23 mouse cellular contexts compared by ENCODE assay signal in the genomic region with DNA sequence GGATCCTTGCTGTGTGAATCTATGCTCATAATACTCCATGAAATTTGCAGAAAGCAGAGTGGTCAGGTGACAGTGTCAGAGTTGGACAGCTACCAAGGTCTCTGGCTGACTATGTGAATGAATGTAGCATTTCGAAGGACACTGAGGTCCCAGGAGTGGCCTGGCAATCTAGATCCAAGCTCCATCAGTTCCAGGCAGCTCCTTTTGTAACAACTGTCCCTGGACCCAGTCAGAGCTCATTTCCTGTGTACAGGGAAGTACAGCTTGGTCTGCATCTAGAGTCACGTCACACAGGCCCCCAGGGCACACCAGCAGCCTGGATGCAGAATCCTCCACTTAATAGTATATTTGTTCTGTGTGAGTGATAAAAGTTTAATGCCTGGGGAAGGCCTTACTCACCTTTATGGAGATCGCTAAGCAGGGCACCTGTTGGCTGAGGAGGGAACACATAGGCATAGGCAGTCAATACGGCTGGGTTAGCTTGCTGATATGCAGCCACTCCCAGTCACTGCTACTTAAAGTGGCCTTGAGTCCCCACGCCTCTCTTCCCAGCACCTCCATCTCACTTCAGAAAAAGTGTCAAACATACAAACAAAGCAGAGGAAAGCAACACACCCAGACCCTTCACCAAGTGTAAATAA. TPM values are rescaled to one million over a fixed set of nuclear protein-coding genes. Genes with fewer than 3 reads are reported as not detected.
DNase-seq lines count a peak whose midpoint lies in the region; ATAC-seq and TF ChIP-seq lines count a peak whose summit lies in the region.
"Had no signal": no experiment of that assay in that cellular context is flagged by ENCODE, and none has a peak within 500 bp of the region (broad histone marks: within the 10 kb centered on the region; RNA-seq: fewer than 3 reads in every experiment).

No protein-coding gene starts in this region.

- no peaks in the 10 kb centered on the region for H3K27me3 ChIP-seq in stomach, embryonic 15.5 days (replicated peaks)
- H3K27me3 ChIP-seq in stomach, postnatal 0 days (ENCODE audit: control insufficient read depth, insufficient read depth, low read length) = no peaks in the 10 kb centered on the region
- H3K27me3 ChIP-seq: embryonic facial prominence, embryonic 12.5 days; heart, embryonic 15.5 days had no signal

- no peaks in the 10 kb centered on the region for H3K36me3 ChIP-seq in stomach, embryonic 15.5 days
- H3K36me3 ChIP-seq in stomach, postnatal 0 days (ENCODE audit: control insufficient read depth, insufficient read depth, low read length) = no peaks in the 10 kb centered on the region
- H3K36me3 ChIP-seq: embryonic facial prominence, embryonic 12.5 days; forebrain, embryonic 12.5 days; heart, embryonic 15.5 days; neural tube, embryonic 15.5 days had no signal

- H3K27ac ChIP-seq in stomach, embryonic 15.5 days = 0 out of 2 replicates have a peak overlapping the region, but pooled peaks have one; percentile 13
- H3K27ac ChIP-seq in stomach, postnatal 0 days (replicated peaks) = no peak overlapping the region
- H3K27ac ChIP-seq: embryonic facial prominence, embryonic 12.5 days; forebrain, embryonic 12.5 days; gastrocnemius, adult 2 months; heart, embryonic 15.5 days; hindbrain, embryonic 14.5 days; liver, embryonic 14.5 days; macrophage; neural tube, embryonic 15.5 days had no signal

- peaks cover 8% of the 10 kb centered on the region for H3K4me1 ChIP-seq in stomach, embryonic 15.5 days
- H3K4me1 ChIP-seq in stomach, postnatal 0 days (replicated peaks; ENCODE audit: control insufficient read depth, insufficient read depth) = no peaks in the 10 kb centered on the region

- H3K9me3 ChIP-seq in stomach, embryonic 15.5 days = no peaks in the 10 kb centered on the region
- H3K9me3 ChIP-seq in stomach, postnatal 0 days (ENCODE audit: control insufficient read depth, low read length) = no peaks in the 10 kb centered on the region
- H3K9me3 ChIP-seq: embryonic facial prominence, embryonic 12.5 days; forebrain, embryonic 12.5 days; heart, embryonic 15.5 days; neural tube, embryonic 15.5 days had no signal

- intact Hi-C loops in gastrocnemius, postnatal 36 days (cut with DNase I) = no loop called here

- no peak for TF ChIP-seq EP300 in stomach, postnatal 0 days (optimal IDR thresholded peaks at IDR 0.05)

- TF ChIP-seq CTCF in stomach, postnatal 0 days (IDR thresholded peaks at IDR 0.05; ENCODE audit: low read depth) = no peak

- peak; percentile 17 for DNase-seq in gastrocnemius, postnatal 25 days
- DNase-seq in gastrocnemius, postnatal 36 days = no peak
- no peak for DNase-seq in stomach, postnatal 0 days (ENCODE audit: low spot score)
- DNase-seq in adrenal gland, postnatal 36 days = peak; percentile 79 to 82
- no peak for DNase-seq in kidney, adult 11 months
- no peak for DNase-seq in frontal cortex, postnatal 36 days (ENCODE audit: low spot score in 2 of 2)
- DNase-seq: cerebellum, adult 11-12 months; cerebellum, postnatal 14 days; gastrocnemius, adult 2 months; heart, adult 18-20 months; heart, postnatal 4 days; kidney, adult 18-20 months; kidney, postnatal 4 days; right cerebral cortex, adult 18-20 months; right cerebral cortex, postnatal 4 days had no signal

- no peak overlapping the region for H3K4me2 ChIP-seq in stomach, embryonic 15.5 days
- no peak overlapping the region for H3K4me2 ChIP-seq in stomach, postnatal 0 days (replicated peaks; ENCODE audit: low read depth)
- H3K4me2 ChIP-seq: embryonic facial prominence, embryonic 12.5 days; forebrain, embryonic 12.5 days; heart, embryonic 15.5 days; hindbrain, embryonic 14.5 days; neural tube, embryonic 15.5 days had no signal

- no peak for ATAC-seq in stomach, embryonic 15.5 days (ENCODE audit: insufficient read depth, low FRiP score, low read depth)
- no peak for ATAC-seq in stomach, postnatal 0 days (ENCODE audit: low FRiP score, low TSS enrichment)

- H3K4me3 ChIP-seq in stomach, embryonic 15.5 days (replicated peaks) = no peak overlapping the region
- no peak overlapping the region for H3K4me3 ChIP-seq in stomach, postnatal 0 days (ENCODE audit: low read depth, low read length)
- H3K4me3 ChIP-seq: embryonic facial prominence, embryonic 12.5 days; forebrain, embryonic 12.5 days; gastrocnemius, adult 2 months; heart, embryonic 15.5 days; neural tube, embryonic 15.5 days had no signal

- 61% methylated on average over 5 of the region's 5 CpGs for WGBS in stomach, embryonic 15.5 days
- 62% methylated on average over 5 of the region's 5 CpGs for WGBS in stomach, postnatal 0 days

- no peak overlapping the region for H3K9ac ChIP-seq in stomach, embryonic 15.5 days
- no peak overlapping the region for H3K9ac ChIP-seq in stomach, postnatal 0 days (ENCODE audit: low read length)
- H3K9ac ChIP-seq: embryonic facial prominence, embryonic 12.5 days; forebrain, embryonic 12.5 days; heart, embryonic 15.5 days; hindbrain, embryonic 14.5 days; liver, embryonic 14.5 days; neural tube, embryonic 15.5 days had no signal

RNA-seq across cellular contexts. Expression of a gene that starts 4.7 kb away (rescaled TPM):
- 1 to 10 TPM; 8.3 to 9.4 TPM for total RNA-seq in gastrocnemius, postnatal 25 days (2021)
- 1 to 10 TPM; 7.3 to 8.8 TPM for total RNA-seq in gastrocnemius, postnatal 36 days (2021)
- polyA plus RNA-seq in stomach, embryonic 15.5 days (2015; fragmentation: Nextera tagmentation; extraction: Ambion mirVana) = 29.0 and 31.8 TPM in 2 replicates
- polyA plus RNA-seq in stomach, postnatal 0 days (2015; fragmentation: Nextera tagmentation; extraction: Ambion mirVana) = 8.5 TPM in 2 replicates
- total RNA-seq in adrenal gland, postnatal 36 days (2021) = 100 to 1,000 TPM; 148 to 181 TPM

Comparison
In these comparisons a context has a peak if more than half of its experiments do, and no peak if none do; other contexts are left out.
1. DNase-seq: peak in gastrocnemius, postnatal 25 days (single experiment) and adrenal gland, postnatal 36 days (2 of 2); none in gastrocnemius, postnatal 36 days (0 of 2), stomach, postnatal 0 days (single experiment), kidney, adult 11 months (single experiment) and frontal cortex, postnatal 36 days (0 of 2).
2. RNA of a gene that starts 4.7 kb away (total RNA-seq): 148 to 181 TPM in adrenal gland, postnatal 36 days; 8.3 to 9.4 TPM in gastrocnemius, postnatal 25 days and 7.3 to 8.8 TPM in gastrocnemius, postnatal 36 days; every median in the first group is over 10 times any median in the second.